Mouse (Mus musculus) heart, postnatal 0 days (tissue): ENCODE data around the gene Tchh.

Experiments
- CTCF ChIP-seq: IDR thresholded peaks from 2 replicates; pipeline ENCODE4 v1.5.1; 2016; ENCODE audit warnings: antibody characterized with exemption, control low read depth, low read depth
- EP300 ChIP-seq: IDR thresholded peaks from 2 replicates; pipeline ENCODE4 v1.6.1; 2016; ENCODE audit warnings: antibody characterized with exemption, low read depth

DNA sequence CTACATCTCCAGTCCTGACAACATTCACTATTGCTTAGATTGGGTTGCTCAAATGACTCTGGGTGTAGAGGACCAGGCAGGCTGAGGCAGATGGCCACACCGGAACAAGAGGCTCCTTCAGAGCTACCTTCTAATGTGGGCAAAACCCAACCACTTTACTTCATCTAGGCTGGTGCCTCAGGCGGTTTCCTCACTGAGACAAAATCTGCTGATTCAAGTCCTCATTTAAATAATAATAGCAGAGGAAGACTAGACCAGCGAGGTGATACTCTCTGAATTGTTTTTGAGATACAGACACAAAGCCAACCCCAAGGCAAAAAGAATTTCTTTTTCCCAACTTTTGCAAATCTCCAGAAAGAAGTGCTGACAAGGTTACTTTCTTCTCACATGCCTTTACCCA is 10.5 kb upstream of the Tchh start:
- TF ChIP-seq CTCF (no peak), EP300 (no peak)
